Mouse (Mus musculus) lung, adult 2 months (tissue): Measurements from ENCODE around the gene Ada.

ENCODE experiments used
- CTCF ChIP-seq: fragments of 200-500 bp; IDR thresholded peaks from 2 replicates; pipeline ENCODE4 v1.5.1; 2011; ENCODE audit warnings: mild to moderate bottlenecking, low read length, control low read depth; ENCODE audit not compliant: insufficient read depth
- POLR2A ChIP-seq: fragments of 200-500 bp; IDR thresholded peaks from 2 replicates; pipeline ENCODE4 v1.6.1; 2011; ENCODE audit warnings: low read depth, mild to moderate bottlenecking, control low read depth, low read length, borderline replicate concordance; ENCODE audit errors: extremely low read depth

DNA sequence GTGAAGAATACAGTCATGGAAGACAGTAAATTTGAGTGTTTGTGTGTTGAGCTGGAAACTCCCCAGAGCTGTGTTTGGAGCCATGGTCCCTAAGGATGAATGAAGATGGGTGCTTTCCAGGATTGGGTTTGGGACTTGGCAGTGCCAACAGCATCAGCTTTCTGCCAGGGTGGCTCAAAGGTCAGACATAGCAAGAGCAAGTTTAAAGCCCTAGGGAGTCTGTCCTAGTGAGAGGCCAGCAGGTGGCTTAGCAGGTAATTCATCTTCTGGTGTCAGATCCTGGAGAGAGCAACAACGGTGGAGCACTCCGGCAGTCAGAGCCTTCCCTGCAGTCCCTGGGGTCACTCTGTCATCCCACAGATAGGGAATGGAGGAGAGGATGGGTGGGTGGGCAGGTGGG, 31.5 kb downstream of the Ada start:
- TF ChIP-seq POLR2A (no peak), CTCF (no peak)
